Mouse (Mus musculus): ENCODE results near the gene Mapk10.

Mapk10 gene

DNA sequence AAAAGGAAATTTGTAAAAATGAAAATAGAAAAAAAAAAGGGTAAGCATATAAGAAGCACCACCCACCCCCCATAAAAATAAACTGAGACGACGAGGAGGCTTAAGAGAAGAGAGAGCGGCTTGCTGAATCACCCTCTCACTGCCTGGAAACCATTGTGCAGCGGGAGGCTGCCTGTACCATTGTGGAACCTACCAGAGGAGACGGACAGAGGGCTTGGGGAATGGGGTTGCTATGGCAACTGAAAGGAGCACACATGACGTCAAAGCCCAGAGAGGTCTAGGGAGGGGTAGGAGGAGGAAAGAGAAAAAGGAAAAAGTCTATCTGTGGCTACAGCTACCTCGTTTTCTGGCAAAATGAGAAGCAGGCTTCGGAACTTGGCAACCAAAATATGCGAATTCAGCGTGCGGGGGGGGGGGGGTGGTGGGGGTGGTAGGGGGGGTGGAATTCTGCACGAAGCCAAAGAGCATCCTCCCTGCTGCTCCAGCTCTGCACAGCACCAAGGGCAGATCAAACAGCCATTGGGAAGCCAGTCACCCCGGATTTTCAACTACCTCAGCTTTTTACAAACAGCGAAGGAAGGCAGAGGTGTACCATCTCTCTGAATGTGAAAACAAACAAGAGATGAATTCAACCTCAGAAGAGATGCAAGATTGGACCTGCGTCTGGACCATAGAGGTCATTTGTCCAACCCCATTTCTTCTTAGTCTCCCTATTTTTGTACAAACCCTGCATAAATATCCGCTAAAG lies at the start of gene Mapk10:
TSS of gene Mapk10 (minus strand) at position 234 of the 748 bp plus-strand sequence.
- no peak for DNase-seq (ENCODE audit: low read depth)

GRCm38 (mm10) chr5:103256144-103256543 lies 45.0 kb upstream of the Mapk10 start:
- DNase-seq (ENCODE audit: low read depth): no peak

DNA sequence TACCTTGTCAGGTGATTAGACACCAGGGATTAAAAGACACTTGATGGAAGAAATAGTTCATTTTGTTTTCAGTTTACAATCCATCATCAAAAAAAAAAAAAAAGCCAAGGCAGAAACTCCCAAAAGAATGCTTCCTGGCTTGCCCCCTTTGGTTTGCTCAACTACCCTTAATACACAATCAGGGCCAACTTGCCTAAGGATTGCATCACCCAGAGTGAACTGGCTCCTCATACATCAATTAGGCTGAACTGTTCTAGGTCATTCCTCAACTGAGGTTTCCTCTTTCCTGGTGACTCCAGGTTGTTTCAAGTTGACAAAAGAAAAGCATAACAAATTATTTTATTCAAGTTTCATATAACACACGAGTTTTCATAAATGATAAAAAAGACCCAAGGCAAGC lies 31.3 kb upstream of the Mapk10 start:
- DNase-seq (ENCODE audit: low read depth): no peak

DNA sequence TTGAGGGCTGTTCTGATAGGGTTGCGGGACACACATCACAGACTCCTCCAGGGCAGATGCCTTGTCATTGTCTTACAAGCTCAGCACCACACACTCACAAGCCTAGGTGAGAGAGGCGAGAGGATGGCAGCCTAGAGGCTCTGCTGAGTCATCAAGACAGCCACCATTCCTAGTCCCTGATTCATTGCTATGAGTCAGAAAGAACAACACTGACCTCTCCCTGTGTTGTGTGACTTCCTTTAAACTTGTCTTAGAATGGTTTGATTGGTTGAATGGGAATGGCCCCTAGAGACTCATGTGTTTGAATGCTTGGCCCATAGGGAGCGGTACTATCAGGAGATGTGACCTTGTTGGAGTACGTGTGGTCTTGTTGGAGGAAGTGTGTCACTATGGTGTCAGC lies 20.7 kb upstream of the Mapk10 start:
- no peak for DNase-seq (ENCODE audit: low read depth)

DNA sequence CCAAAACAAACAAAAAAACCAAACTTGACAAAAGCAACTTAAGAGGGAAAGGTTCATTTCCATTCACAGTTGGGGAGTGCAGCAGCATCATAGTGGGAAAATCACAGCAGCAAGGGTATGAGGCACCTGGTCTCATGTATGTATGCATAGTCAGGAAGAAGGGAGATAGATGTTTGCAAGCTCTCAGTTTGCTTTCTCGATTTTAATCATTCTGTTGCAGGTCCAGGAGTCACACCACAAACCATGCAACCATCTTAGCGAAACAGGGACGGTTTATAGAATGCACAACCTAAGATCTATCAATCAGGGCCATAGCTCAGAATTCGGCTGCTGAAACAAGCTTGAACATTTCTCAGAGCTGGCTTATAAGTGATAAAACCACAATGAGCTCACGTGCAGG lies 19.2 kb upstream of the Mapk10 start:
- no peak for DNase-seq (ENCODE audit: low read depth)

DNA sequence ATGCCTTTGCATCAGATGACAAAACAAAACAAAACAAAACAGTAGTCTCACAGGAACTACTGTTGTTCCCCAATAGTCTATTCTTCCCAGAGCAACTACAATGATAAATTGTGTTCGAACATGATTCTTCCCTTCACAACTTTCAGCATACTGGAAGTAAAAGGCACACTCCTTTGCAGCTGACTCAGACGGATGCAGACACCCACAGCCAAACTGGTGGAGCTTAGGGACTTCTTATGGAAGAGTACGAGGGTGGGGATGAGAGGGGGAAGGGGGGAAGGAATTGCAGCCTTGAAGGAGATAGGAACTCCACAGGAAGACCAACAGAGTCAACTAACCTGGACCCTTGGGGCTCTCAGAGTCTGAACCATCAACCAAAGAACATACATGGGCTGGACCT lies 18.2 kb upstream of the Mapk10 start:
- DNase-seq (ENCODE audit: low read depth): no peak

- DNase-seq (ENCODE audit: low read depth): no peak
Observed at GRCm38 (mm10) chr5:103221997-103222396, 10.9 kb upstream of the Mapk10 start.

DNA sequence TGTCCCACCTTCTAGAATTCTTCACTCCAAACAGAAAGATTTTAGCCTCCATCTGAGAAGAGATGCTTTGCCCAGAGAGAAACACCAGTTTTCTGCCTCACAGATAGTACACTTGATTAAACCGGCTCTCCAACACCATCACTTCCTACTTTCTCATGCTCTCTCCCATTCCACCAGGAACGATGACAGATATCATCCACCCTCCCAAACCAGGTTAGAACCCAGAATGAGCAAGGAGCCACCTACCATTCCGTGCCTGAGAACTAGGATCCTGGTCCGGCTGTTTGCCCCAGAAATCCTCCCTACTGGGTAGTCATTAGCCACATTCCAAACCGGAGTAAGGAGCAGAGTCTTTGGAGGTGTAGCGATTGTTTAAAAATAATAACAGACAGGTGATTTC lies 490 bp downstream of the Mapk10 start:
- no peak for DNase-seq (ENCODE audit: low read depth)

- no peak for DNase-seq (ENCODE audit: low read depth)
Observed at GRCm38 (mm10) chr5:103210018-103210417, 1.1 kb downstream of the Mapk10 start.

DNA sequence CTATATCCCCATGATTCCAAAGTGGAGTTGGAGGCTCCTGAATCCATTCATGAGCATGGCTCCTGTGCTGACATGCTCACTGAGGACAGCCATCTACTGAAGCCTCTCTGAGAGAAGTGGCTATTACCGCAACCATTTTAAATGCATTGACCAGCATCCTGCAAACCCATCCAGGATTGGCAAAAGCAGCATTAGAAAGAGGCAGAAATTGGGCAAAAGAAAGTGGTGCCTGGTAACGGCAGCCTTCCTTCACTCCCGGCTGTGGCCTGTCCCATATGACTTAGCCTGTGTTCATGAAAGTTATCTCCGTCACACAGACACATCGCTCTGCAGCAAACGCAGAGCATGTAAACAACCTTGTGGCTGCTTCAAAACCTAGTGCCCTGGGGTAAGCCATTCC lies 1.6 kb downstream of the Mapk10 start:
- no peak for DNase-seq (ENCODE audit: low read depth)

- DNase-seq (ENCODE audit: low read depth): no peak
Observed at GRCm38 (mm10) chr5:103208869-103209268, 2.3 kb downstream of the Mapk10 start.

DNA sequence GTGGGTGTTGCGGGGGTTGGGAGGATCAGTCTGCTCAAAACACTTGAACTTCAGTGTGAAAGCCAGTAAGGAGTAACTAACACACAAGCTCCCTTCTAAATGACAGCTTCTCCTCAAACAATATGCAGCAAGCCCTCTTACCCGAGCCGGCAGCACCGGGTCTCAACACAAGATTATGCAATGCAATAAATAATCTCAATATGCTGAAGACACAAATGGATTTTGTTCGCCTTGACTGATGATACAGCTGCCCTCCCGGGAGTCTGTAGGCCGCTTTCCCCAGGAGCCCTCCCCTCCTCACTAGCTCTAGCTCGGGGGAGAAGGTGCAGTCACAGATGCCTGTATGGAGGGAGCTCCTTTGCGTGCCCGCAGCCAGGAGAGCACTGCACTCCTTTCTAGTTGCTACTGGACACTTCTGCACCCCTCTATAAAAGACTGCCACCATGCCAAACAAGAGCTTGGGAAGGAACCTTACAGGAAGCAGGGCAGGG lies 3.1 kb downstream of the Mapk10 start:
- no peak for DNase-seq (ENCODE audit: low read depth)

- no peak for DNase-seq (ENCODE audit: low read depth)
Observed at GRCm38 (mm10) chr5:103197796-103198325, 13.3 kb downstream of the Mapk10 start.

DNA sequence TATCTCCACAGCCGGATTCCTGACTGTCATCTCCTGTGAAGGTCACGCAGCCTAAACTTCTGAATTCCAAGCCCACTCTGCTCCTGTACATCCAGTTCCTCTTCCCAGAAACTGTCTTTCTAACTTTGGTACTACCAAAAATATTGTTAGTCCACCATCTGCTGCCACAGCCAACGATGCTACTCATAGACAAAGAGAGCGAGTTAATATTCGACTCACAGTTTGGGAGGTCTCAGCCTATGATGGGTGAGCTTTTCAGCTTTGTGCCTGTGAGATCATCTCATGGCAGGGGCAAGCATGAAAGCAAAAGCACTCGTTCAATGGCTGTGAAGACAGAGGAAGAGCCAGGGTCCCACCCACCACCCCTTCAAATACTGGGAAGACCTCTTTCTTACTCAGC lies 16.6 kb downstream of the Mapk10 start:
- no peak for DNase-seq (ENCODE audit: low read depth)

- no peak for DNase-seq (ENCODE audit: low read depth)
Observed at GRCm38 (mm10) chr5:103193700-103194099, 17.4 kb downstream of the Mapk10 start.

DNA sequence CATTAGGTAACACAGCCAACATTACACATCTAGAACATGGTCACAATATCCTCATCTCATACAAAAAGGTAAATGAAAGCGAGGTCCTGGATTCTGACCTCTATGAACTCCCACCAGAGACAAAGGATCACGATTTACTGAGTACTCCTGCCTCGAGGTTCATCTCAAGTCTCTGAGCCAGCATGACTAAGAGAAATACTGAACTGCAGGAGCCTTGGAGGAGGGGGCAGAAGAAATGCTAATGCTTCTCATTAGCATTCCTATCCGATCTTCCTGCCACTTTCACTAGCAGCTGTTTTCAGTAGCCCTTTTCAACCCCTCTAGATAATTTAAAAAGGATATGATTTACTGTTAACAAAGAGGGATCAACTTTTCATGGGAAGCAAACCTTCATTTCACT lies 19.6 kb downstream of the Mapk10 start:
- DNase-seq (ENCODE audit: low read depth): no peak

DNA sequence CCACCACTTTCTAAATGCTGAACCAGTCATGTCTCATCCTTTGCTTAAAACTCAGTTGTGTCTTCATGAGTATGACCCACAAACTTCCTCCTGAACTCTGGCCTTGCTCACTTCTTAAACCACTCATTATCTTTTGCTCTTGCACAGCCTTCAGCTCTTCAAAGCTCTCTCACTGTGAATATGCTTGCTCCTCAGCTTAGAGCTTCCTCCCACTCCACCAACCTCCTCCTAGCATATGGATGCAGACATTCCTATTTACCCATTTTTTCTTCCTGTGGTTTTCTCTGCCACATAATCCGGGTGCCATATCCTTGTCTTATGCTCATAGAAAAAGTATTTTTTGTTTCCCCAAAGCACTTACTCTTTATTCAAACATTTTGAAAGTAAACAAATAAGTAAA lies 26.9 kb downstream of the Mapk10 start:
- no peak for DNase-seq (ENCODE audit: low read depth)

GRCm38 (mm10) chr5:103181622-103182021 lies 29.5 kb downstream of the Mapk10 start:
- no peak for DNase-seq (ENCODE audit: low read depth)

DNA sequence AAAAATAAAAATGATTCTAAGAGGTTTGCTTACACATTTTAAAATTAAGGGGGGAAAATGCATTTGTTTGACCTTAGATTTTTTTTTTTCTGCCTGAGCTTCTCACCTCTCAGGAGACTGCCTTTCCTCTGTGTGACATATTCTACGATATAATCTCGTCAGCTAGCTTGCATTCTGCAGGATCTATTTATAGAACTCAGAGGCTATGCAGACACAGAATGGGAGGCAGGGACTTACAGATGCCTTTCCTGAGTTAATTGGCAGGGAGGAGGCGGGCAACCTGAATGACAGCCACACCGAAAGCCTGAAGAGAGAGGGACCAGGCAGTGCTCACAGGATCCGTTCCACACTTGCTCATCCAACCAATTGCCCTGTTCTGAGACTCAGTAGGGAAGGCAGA lies 34.1 kb downstream of the Mapk10 start:
- no peak for DNase-seq (ENCODE audit: low read depth)

GRCm38 (mm10) chr5:103175989-103176388 lies 35.1 kb downstream of the Mapk10 start:
- DNase-seq (ENCODE audit: low read depth): no peak

GRCm38 (mm10) chr5:103174607-103175006 lies 36.5 kb downstream of the Mapk10 start:
- DNase-seq (ENCODE audit: low read depth): no peak

DNA sequence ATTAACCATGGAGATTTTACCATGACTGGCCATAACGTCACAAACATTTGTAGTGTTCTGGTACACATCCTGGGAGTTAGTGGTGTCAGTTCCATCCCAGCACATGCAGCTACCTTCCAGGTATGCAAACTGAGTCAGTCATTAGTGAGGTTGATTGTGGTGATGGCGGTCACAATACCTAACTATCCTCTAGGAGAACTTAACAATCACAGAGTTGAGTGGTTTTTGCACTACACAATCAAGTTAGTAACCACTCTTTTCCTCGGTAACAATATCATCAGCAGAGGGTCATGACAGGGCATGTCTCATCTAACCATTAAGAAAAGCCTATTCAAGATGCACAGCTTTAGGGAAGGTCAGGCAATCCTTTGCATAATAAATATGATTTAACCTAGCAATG lies 39.9 kb downstream of the Mapk10 start:
- DNase-seq (ENCODE audit: low read depth): no peak

DNA sequence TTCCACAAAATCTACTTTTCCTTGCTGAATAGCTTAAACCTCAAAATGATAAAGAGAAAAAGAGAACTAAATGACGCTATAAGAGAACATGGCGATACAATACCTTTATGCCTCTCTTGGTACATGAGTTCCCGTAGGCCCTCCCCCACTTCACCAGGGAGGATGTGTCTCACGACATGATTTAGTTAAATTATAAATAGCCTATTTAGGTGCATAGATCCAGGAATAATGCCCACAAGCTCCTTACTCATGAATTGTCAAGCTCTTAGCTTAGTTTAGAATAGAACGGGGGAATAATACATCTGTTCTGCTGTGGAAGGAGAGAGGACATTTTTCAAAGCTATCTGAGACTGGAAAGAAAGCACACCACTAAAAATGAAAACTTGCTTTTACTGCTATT lies 43.8 kb downstream of the Mapk10 start:
- no peak for DNase-seq (ENCODE audit: low read depth)

DNA sequence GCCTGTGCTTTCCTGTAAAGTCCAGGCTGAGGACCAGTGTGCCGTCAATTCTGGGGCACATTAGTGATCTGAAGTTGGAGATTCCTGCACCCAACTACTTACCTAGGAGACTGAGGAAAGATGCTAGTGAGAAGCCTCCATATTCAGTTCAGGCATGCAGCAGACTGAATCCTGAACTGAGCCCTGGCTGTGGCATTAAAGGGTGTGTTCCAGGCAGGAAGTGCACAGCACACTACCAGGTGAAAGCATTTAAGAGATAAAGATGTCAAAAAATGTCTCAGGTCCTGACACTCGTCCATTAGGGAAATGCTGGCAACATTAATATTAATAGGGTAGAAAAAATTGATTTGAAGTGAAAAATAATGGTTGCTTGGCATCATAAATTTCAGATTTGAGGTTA lies 44.4 kb downstream of the Mapk10 start:
- no peak for DNase-seq (ENCODE audit: low read depth)

All from c-Kit-positive CD71-positive TER-119-negative erythroid progenitor cells, embryonic 14.5 days (primary cell).